Mouse (Mus musculus) lung, adult 2 months (tissue): Measurements from ENCODE around the gene Olfr1383. TPM values are rescaled to one million over a fixed set of nuclear protein-coding genes. Genes with fewer than 3 reads are reported as not detected.
"Not testable (repeated sequence)": the region's sequence is repeated elsewhere in the genome, so short reads cannot be mapped to it uniquely, and the experiment has no call there.

Experiments used
- DNase-seq: peaks from one replicate; pipeline ENCODE4 v3.0.0; 2022
- H3K4me1 ChIP-seq: fragments of 200-500 bp; 2 replicates; pipeline ENCODE4 v1.6.1; 2011; ENCODE audit warnings: low read length; ENCODE audit not compliant: control insufficient read depth, insufficient read depth
- H3K4me3 ChIP-seq: fragments of 200-500 bp; replicated peaks from 2 replicates; pipeline ENCODE3; 2011; ENCODE audit warnings: low read depth, mild to moderate bottlenecking, control low read depth, low read length; ENCODE audit errors: extremely low read depth
- CTCF ChIP-seq: fragments of 200-500 bp; IDR thresholded peaks from 2 replicates; pipeline ENCODE4 v1.5.1; 2011; ENCODE audit warnings: mild to moderate bottlenecking, low read length, control low read depth; ENCODE audit not compliant: insufficient read depth
- POLR2A ChIP-seq: fragments of 200-500 bp; IDR thresholded peaks from 2 replicates; pipeline ENCODE4 v1.6.1; 2011; ENCODE audit warnings: low read depth, mild to moderate bottlenecking, control low read depth, low read length, borderline replicate concordance; ENCODE audit errors: extremely low read depth
- WGBS: fragments of 180-500 bp; shearing (Covaris S2); methylation state at CpG from one replicate; pipeline ENCODE4 v1.1.7; 2018; 5-methylcytosine and 5-hydroxymethylcytosine counted together
- polyA plus RNA-seq: library from polyadenylated mRNA; depleted of rRNA; stranded (reverse); fragments of >200 nt; gene quantifications from 2 replicates; pipeline ENCODE4 v1.2.3, GENCODE M21; 2012; rRNA removed

Olfr1383 gene
- polyA plus RNA-seq: not detected in 2 replicates

- no peak for DNase-seq
- no peak within 1 kb of the TSS for H3K4me3 ChIP-seq
- H3K4me1 ChIP-seq: no peaks in the 10 kb centered on the region
- no peak for TF ChIP-seq CTCF
- no peak for TF ChIP-seq POLR2A
Measured at GRCm38 (mm10) chr11:49519348-49519747, at the start of gene Olfr1383. Gene Olfr1383, plus strand, starts transcription at chr11:49519648.

GRCm38 (mm10) chr11:49485973-49486372 is 33.5 kb upstream of the Olfr1383 start:
- DNase-seq: no peak
- 35% methylated on average over 4 of the region's 4 CpGs for WGBS

DNA sequence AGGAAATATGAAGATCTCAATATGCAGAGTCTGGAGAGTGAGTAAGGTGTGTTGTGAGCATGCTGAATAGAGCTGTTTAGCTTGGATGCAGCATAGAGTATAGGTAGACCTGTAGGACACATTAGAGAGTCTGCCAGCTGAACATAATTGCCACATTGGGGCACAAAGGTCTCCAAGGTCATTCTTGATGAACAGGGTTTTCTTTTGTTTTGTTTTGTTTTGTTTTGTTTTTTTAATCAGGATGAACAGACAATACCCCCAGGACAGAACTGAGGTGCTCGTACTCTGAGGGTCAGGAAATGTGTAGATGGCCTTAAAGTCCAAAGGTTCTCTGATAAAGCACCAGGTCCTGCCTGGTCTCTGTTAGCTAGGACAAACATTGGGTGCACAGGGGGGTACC is 30.7 kb upstream of the Olfr1383 start, which contains the start of gene Olfr1385:
TSS of gene Olfr1385 (plus strand) at position 301 of the 400 bp plus-strand sequence.
- DNase-seq, H3K4me3 ChIP-seq, H3K4me1 ChIP-seq: not testable (repeated sequence)
- WGBS: 57% methylated on average over 1 of the region's 1 CpGs

More at GRCm38 (mm10) chr11:49485973-49486372, 33.5 kb upstream of the Olfr1383 start:
- no peak overlapping the region for H3K4me3 ChIP-seq
- TF ChIP-seq POLR2A (no peak), CTCF (no peak)
- H3K4me1 ChIP-seq: no peaks in the 10 kb centered on the region

DNA sequence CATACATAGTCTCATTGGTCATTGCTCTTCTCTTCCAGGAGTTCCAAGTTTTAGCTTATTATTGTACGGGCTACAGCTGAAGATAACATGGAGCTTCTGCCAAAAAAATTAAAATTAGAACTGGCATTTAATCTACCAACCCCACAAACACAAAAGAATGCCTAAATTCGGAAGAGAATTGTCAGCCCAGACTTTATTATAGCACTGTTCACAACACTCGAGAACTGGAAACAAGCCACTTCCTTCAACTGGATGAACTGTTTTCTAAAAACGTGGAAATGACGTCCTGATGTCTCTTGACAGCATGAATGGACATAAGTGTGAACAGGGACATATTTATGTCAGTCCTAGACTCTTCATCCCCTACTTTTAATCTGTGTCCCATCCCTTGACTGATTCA is 1.4 kb upstream of the Olfr1383 start:
- Histone ChIP-seq H3K4me3 (no peak overlapping the region), H3K4me1 (no peaks in the 10 kb centered on the region)
- TF ChIP-seq POLR2A (no peak), CTCF (no peak)
- no peak for DNase-seq
- 45% methylated on average over 5 of the region's 5 CpGs for WGBS

- H3K4me3 ChIP-seq: no peak within 1 kb of the TSS
- TF ChIP-seq POLR2A (no peak), CTCF (no peak)
- no peak for DNase-seq
- 82% methylated on average over 3 of the region's 3 CpGs for WGBS
- no peaks in the 10 kb centered on the region for H3K4me1 ChIP-seq
Measured at GRCm38 (mm10) chr11:49527947-49528346, 8.5 kb downstream of the Olfr1383 start, which contains the start of gene Olfr1382. Gene Olfr1382, plus strand, starts transcription at chr11:49528247.

DNA sequence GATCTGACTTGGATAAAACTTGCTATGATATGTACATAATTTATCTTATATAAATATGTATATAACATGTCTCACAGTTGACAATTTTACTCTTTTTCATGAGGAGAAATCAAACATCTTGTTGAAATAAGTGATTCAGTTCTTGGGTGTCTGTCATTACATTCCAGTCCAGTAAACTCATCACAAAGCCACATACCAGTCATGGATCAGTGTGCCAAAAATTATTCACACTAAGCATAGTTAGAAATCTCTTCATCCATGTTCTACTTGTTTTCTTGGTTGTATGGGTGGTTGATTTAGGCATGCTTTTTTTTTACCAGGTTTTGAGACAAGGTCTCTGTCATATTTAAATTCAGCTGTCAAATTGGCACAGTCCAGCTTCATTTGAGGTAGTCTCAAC is 13.3 kb downstream of the Olfr1383 start:
- no peak overlapping the region for H3K4me3 ChIP-seq
- H3K4me1 ChIP-seq: no peaks in the 10 kb centered on the region
- TF ChIP-seq POLR2A: no peak
- no peak for TF ChIP-seq CTCF
- DNase-seq: no peak

- DNase-seq: not testable (repeated sequence)
Measured at GRCm38 (mm10) chr11:49536631-49537030, 17.2 kb downstream of the Olfr1383 start.

GRCm38 (mm10) chr11:49543149-49543548 is 23.7 kb downstream of the Olfr1383 start, which contains the start of gene Olfr1381:
Gene Olfr1381, plus strand, starts transcription at chr11:49543449.
- WGBS: 68% methylated on average over 3 of the region's 3 CpGs
- not testable (repeated sequence) for DNase-seq, H3K4me3 ChIP-seq, H3K4me1 ChIP-seq

More at GRCm38 (mm10) chr11:49536631-49537030, 17.2 kb downstream of the Olfr1383 start:
- WGBS: 85% methylated on average over 2 of the region's 2 CpGs
- H3K4me3 ChIP-seq, H3K4me1 ChIP-seq: not testable (repeated sequence)

- DNase-seq, H3K4me3 ChIP-seq, H3K4me1 ChIP-seq: not testable (repeated sequence)
- WGBS: 73% methylated on average over 3 of the region's 3 CpGs
Measured at GRCm38 (mm10) chr11:49554033-49554432, 34.6 kb downstream of the Olfr1383 start.

DNA sequence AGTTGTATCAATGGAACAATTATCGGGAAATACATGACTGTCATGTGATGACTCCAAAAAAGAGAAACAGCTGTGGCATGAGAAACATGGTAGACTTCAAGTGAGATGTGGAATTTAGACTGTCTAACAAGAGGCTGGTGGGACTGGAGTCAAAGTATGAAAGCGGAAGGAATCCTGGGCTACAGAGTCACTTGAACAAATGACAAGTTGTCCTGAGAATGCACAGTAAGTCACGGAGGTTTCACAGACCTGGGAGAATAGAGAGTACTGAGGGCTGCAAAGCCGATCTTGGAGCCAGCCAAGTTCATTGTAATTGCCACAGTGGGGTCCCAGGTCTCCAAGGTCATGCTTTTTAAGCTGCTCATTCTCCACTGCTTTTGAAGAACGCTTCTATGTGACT is 37.1 kb downstream of the Olfr1383 start, which contains the start of gene Olfr1380:
TSS of gene Olfr1380 (plus strand) at position 301 of the 400 bp plus-strand sequence.
- WGBS: 71% methylated on average over 5 of the region's 5 CpGs
- not testable (repeated sequence) for DNase-seq, H3K4me3 ChIP-seq, H3K4me1 ChIP-seq

DNA sequence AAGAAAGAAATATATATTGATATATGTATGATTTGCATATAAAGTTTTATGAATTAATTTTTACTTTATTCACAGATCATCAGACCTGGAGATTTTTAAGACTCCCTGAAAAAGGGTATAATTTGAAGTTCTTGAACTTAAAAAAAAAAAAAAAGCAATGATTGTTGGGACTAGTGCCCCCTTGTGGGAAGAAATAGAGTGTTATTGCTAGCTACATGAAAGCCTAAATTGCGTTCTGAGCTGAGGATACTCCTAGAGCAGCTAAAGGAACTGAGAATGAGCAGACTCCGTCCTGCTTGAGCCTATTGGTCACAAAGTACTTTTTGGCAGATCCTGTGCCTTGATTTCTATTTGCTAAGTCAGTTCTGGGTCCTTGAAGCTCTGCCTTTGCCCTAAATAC is 55.6 kb downstream of the Olfr1383 start:
- DNase-seq: not testable (repeated sequence)

More for the DNA sequence above, 55.6 kb downstream of the Olfr1383 start:
- not testable (repeated sequence) for H3K4me3 ChIP-seq, H3K4me1 ChIP-seq
- 37% methylated on average over 2 of the region's 2 CpGs for WGBS

Other genes with a start within 250 kb of the Olfr1383 start
- not detected in 2 replicates for gene Olfr1393, start 241.3 kb upstream of the Olfr1383 start, polyA plus RNA-seq
- gene Olfr1392, start 234.4 kb upstream of the Olfr1383 start, polyA plus RNA-seq: 0.09 TPM in 1 of 2 replicates, not detected in the other
- gene Olfr10, start 214.9 kb upstream of the Olfr1383 start, polyA plus RNA-seq: not detected in 2 replicates
- gene Olfr1391, start 196.9 kb upstream of the Olfr1383 start, polyA plus RNA-seq: not detected in 2 replicates
- not detected in 2 replicates for gene Olfr1390, start 184.5 kb upstream of the Olfr1383 start, polyA plus RNA-seq
- gene Olfr1389, start 96.6 kb upstream of the Olfr1383 start, polyA plus RNA-seq: not detected in 2 replicates
- 0.07 and 0.08 TPM in 2 replicates for gene Olfr1388, start 83.0 kb upstream of the Olfr1383 start, polyA plus RNA-seq
- gene Olfr1387, start 64.3 kb upstream of the Olfr1383 start, polyA plus RNA-seq: not detected in 2 replicates
- gene Olfr1386, start 54.6 kb upstream of the Olfr1383 start, polyA plus RNA-seq: not detected in 2 replicates
- not detected in 2 replicates for gene Olfr1385, start 30.6 kb upstream of the Olfr1383 start, polyA plus RNA-seq
- gene Olfr1384, start 12.9 kb upstream of the Olfr1383 start, polyA plus RNA-seq: not detected in 2 replicates
- gene Olfr1382, start 8.6 kb downstream of the Olfr1383 start, polyA plus RNA-seq: not detected in 2 replicates
- gene Olfr1381, start 23.8 kb downstream of the Olfr1383 start, polyA plus RNA-seq: not detected in 2 replicates
- gene Olfr1380, start 37.2 kb downstream of the Olfr1383 start, polyA plus RNA-seq: not detected in 2 replicates
- gene Flt4, start 89.6 kb downstream of the Olfr1383 start, polyA plus RNA-seq: 28.0 and 32.0 TPM in 2 replicates
- 2,792 and 3,426 TPM in 2 replicates for gene Scgb3a1, start 144.0 kb downstream of the Olfr1383 start, polyA plus RNA-seq
- gene Cnot6, start 193.1 kb downstream of the Olfr1383 start, polyA plus RNA-seq: 9.5 and 15.3 TPM in 2 replicates